Mouse (Mus musculus) left cerebral cortex, postnatal 10 days (tissue): Measurements from ENCODE around the gene Sfxn3. TPM values are rescaled to one million over a fixed set of nuclear protein-coding genes. Genes with fewer than 3 reads are reported as not detected.
"Not testable (repeated sequence)": the region's sequence is repeated elsewhere in the genome, so short reads cannot be mapped to it uniquely, and the experiment has no call there.

ENCODE experiments used
- DNase-seq, 2 experiments: peaks; one replicate each; pipeline ENCODE4 v3.0.0; 2021 to 2022; ENCODE audit warnings: low spot score in 2 of 2, mixed read lengths in 1 of 2; ENCODE audit errors: extremely low spot score in 1 of 2
- intact Hi-C: fragments of 180-260 bp; cut with DNase I; formaldehyde crosslinking; loops from one replicate; pipeline ENCODE4 v1.15.1; 2025
- total RNA-seq, 2 experiments: library from RNA; stranded (reverse); gene quantifications; 2 replicates each; pipeline ENCODE4 v1.2.3; 2021

The Sfxn3 gene
- total RNA-seq, 2 experiments from 2014 or later = 116 to 122 TPM

GRCm38 (mm10) chr19:45032570-45033332, 14.6 kb upstream of the Sfxn3 start:
- DNase-seq = peak in 1 of 2 experiments; percentile 76
- intact Hi-C loops = loop anchor here (5.0 kb wide), 1 partner anchor 40 kb away; no protein-coding TSS in a partner anchor

GRCm38 (mm10) chr19:45036867-45037266, 10.4 kb upstream of the Sfxn3 start:
- intact Hi-C loops = no loop called here

DNA sequence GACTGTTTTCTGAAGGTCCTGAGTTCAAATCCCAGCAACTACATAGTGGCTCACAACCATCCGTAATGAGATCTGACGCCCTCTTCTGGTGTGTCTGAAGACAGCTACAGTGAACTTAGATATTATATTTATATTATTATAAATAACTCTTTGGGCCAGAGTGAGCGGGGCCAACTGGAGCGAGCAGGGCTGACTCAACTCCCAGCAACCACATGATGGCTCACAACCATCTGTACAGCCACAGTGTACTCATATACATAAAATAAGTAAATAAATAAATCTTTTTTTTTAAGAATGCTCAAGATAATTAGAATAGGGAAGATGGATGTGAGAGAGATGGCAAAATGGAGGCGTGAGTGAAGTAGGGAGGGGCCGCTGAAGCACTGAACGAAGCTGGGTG, 9.1 kb upstream of the Sfxn3 start:
- DNase-seq, intact Hi-C loops: not testable (repeated sequence)

More at GRCm38 (mm10) chr19:45036867-45037266, 10.4 kb upstream of the Sfxn3 start:
- DNase-seq = peak in 1 of 2 experiments; percentile 82

DNA sequence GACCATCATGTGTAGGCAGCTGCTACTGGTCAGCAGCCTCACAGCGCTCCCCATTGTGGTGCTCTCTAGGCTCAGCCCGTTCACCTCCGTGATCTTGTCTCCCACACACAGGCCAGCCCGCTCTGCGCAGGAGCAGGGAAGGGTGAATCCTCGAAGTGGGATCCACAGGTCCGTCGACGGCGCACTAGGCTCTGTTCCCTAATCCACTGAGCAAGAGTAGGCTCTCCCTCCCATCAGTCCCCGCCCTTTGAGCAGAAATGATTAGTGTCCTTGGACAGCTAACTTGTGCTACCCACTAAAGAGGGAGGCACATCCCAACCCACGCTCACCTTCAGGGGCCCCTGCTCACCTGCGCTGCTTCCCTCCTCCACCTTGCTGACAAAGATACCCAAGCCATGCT, 7.1 kb upstream of the Sfxn3 start:
- intact Hi-C loops = no loop called here

DNA sequence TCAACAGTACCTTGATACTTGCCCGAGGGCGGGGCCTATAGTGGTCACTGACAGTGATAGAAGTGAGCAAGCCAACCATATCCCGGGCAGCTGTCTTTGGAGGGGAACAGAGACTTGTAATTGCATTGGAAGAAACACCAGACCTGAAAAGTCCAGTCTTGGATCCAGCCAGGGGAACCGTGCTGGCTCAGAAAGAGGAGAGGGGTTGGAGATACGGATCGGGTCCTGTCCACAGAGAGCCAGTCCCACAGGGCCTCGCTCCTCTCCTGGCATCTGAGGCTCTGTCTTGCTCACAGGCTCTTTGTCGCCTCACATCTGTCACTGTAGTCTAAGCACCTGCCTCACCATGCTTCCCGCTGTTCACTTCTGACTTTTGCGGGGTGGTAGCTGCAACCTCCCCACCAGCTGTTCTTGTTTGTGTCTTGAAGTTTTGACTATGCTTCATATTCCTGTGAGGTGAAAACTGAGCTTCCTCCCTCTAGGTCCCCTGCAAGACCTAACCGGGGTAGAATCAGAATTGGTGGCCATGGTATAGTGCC, 2.8 kb upstream of the Sfxn3 start:
- intact Hi-C loops = no loop called here
- DNase-seq = peak in 1 of 2 experiments; percentile 20

More for the DNA sequence above, 7.1 kb upstream of the Sfxn3 start:
- peak in 1 of 2 experiments; percentile 37 for DNase-seq

GRCm38 (mm10) chr19:45045236-45045635, 2.1 kb upstream of the Sfxn3 start:
- intact Hi-C loops = no loop called here

DNA sequence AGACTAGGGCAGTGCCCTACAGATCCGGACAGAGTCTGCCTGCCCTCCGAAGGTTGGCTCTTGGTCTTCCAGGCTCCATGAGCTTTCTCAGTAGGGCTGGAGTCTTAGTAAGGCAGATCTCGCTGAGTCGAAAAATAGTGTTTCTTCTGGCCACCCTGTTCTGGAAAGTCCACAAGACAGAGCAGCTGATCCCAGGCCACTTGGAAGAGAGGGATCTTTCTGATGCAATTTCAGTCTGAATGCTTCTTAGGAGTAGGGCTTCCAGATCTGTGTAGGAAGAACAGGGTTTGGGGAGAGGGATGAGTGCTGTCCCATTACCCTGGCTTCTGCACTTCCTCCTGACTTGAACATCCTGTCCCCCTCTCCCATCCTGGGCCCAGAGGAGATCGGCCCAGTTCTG, 1.7 kb upstream of the Sfxn3 start, which contains the start of gene Pdzd7:
Gene Pdzd7, minus strand, starts transcription at position 67 of the 400 bp plus-strand sequence.
- intact Hi-C loops = no loop called here
- DNase-seq = no peak

More at GRCm38 (mm10) chr19:45045236-45045635, 2.1 kb upstream of the Sfxn3 start:
- DNase-seq = no peak

GRCm38 (mm10) chr19:45046523-45047321, 581 bp upstream of the Sfxn3 start:
- peak; percentile 77 to 90 for DNase-seq
- intact Hi-C loops = no loop called here

- DNase-seq = peak; percentile 69 to 70
- intact Hi-C loops = no loop called here
Measured at GRCm38 (mm10) chr19:45047935-45048643, 786 bp downstream of the Sfxn3 start.

DNA sequence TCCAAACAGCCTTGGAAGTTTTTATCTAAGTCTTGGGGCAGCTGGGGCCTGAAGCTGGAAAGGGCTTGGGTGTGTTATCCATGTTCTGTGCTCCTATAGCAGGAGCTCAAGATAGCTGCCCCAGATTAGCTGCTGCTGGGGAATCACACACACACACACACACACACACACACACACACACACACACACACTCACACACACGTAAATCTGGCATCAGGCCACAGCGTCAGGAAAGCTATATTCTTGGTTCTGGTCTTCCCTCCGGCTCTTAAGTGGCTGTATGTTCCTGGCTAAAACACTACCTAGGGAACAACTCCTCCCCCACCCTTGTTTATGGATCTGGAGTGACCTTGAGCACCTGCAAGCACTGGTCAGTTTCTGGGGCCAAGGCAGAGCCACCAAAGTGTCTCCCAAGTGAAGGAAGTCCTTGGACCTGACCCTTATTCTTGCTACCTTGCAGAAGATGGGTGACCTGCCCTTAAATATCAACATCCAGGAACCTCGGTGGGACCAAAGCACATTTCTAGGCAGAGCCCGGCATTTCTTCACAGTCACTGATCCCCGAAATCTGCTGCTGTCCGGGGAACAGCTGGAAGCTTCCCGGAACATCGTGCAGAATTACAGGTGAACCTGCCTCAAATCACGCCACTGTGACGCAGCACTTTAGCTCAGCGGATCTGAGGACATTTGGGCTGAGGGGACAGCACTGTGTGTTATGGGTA, 1.5 kb downstream of the Sfxn3 start:
- intact Hi-C loops = no loop called here
- peak in 1 of 2 experiments; percentile 44 for DNase-seq

DNA sequence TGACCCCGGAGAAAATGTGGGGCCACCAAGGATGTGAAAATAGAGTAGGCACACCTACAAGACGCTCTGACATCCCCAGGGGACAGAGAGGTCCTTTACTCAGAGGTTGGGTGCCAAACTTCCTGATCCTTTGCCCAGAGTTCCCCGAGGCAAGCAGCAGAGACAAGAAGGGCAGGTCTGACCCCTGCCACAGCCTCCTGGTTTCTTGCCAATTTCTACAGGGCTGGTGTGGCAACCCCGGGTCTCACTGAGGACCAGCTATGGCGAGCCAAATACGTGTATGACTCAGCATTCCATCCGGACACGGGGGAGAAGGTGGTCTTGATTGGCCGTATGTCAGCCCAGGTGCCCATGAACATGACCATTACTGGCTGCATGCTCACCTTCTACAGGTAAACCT, 2.2 kb downstream of the Sfxn3 start:
- intact Hi-C loops = no loop called here
- DNase-seq = peak in 1 of 2 experiments; percentile 31

DNA sequence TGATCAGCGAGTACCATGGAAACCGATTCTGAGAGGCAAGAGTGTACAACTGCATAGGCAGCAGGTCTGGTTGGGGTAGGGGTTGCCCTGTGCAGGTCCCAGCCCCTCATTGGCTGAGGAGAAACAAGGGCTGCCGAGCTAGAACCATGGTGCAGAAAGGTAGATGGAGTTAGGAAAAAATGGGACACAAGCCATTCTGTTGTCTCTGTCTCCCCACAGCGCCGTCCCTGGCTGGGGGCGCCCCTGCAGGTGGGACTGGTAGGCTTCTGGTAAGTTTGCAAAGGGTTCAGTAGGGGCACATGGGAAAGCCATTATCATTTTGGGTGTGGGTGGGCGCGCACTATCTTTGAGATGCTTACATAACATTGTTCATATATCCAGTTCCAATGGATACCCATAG, 6.1 kb downstream of the Sfxn3 start:
- intact Hi-C loops = no loop called here
- DNase-seq = peak in 1 of 2 experiments; percentile 24

DNA sequence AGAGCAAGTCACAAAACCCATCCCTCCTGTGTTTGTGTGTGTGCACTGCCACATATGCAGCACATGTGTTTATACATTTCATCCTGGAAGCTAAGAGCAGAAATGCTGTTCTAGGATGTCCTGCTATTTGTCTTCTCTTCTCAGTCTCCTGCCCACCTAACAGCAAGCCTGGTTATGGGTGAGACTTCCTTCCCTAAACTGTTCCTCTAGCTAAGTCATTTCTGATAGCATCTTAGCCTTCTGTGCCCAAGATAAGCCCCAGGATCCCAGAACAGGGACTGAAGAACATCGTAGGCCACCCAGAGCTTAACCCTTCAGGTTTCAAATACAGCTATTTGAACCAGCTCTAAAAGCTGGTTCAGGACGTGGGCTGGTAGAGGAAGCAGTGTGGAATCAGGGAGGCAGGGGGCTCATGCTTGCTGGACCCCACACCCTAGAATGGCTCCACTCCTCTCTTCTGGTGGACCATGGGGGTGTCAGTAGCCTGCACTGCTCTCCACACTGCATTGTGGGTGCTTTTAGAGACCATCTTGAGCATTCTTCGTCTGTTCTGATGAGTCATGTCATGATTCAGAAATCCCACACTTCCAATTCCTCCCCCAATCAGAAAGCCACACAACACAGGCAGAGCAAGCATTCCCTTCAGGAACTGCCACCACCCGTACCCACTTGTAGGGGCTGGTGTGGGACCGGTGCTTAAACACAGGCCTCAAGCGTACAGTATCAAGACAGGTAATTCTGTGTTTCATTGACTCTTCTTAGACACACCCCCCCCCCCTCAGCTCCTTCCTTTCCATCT, 7.8 kb downstream of the Sfxn3 start:
- intact Hi-C loops = no loop called here
- DNase-seq = no peak

GRCm38 (mm10) chr19:45056364-45056763, 9.1 kb downstream of the Sfxn3 start:
- DNase-seq = peak in 1 of 2 experiments; percentile 31
- intact Hi-C loops = no loop called here

- intact Hi-C loops = no loop called here
- no peak for DNase-seq
Measured at GRCm38 (mm10) chr19:45056908-45057698, 9.8 kb downstream of the Sfxn3 start.

DNA sequence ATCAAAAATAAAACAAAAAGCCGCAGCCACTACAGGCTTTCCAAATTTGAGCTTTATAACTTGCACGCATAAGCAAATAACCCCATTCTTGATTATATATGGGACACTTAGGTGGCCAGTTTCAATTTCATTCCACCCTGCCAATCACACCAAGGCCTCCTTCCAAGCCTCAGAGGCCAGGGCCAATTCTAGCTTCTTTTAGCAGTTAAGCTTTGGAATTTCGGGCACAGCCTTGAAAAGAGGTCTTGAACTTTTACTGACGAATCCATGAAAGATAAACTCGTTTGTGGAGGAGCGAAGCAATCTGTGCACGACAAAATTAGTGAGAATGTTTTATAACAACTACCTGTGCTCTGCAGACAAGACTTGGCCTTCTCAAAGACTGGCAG, 10.4 kb downstream of the Sfxn3 start:
- intact Hi-C loops = no loop called here
- DNase-seq = no peak
